Mouse (Mus musculus) T-helper 1 cell (primary cell): ENCODE measurements around the gene Jmjd1c.

Experiments
- in situ Hi-C: fragments of 300-600 bp; cut with MboI, MseI; formaldehyde crosslinking; loops from one replicate; pipeline ENCODE4 v1.15.1; 2025; ENCODE audit warnings: high pct_unique_total_duplicates

Jmjd1c gene

DNA sequence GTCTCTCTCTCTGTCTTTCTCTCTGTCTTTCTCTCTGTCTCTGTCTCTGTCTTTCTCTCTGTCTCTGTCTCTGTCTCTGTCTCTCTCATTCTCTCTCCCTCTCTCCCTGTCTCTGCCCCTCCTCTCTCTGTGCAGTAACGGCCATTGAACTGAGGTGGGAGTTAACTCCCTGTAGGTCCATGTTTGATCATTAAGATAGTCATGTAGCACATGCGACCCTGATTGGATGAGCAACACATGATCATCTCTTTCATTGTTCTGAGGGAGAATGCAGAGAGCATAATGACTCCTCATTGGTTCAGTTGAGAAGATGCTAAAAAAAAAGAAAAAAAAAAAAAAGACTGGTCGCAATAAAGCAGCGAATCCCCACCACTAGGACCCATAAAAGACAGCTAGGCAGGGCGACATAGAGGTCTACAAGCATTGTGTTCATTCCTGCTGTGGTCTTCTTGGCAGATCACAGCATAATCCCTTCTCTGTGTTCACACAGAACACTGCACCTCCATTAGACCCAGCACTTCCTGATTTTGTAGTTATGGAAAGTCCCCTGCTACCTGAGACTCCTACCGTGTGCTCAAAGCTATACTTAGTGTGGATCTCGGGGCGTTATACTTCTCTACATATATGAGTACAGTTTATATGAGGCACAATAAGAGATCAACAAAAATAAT is 200.7 kb downstream of the Jmjd1c start:
- in situ Hi-C loops = no loop called here

- in situ Hi-C loops = no loop called here
These were observed 201.4 kb downstream of the Jmjd1c start for GRCm38 (mm10) chr10:67297175-67297855.

DNA sequence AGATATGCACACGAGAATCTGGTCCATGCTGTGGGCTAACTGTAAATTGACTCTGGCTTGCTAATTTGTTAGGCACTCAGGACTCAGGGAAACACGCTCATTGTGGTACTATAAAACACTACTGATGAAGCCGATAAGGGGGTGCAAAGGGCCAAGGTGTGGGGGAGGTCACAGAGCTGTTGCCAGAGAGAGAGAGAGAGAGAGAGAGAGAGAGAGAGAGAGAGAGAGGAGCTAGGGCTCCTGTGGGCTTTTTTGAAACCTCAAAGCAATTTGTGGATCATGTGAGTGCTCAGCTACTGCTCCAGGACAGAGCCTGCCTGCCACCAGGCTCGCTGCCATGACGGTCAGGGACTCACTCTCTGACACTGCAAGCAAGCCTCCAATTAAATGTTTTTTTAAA is 202.9 kb downstream of the Jmjd1c start:
- in situ Hi-C loops = no loop called here

GRCm38 (mm10) chr10:67299285-67299684 is 203.4 kb downstream of the Jmjd1c start:
- in situ Hi-C loops = no loop called here

- in situ Hi-C loops = no loop called here
These were observed 205.1 kb downstream of the Jmjd1c start for GRCm38 (mm10) chr10:67301046-67301445.

- in situ Hi-C loops = no loop called here
These were observed 206.4 kb downstream of the Jmjd1c start for GRCm38 (mm10) chr10:67302340-67302739.
